Mouse (Mus musculus): ENCODE measurements around the gene Slc25a41. TPM values are rescaled to one million over a fixed set of nuclear protein-coding genes. Genes with fewer than 3 reads are reported as not detected.

Slc25a41 gene
- not detected in 2 replicates for polyA plus RNA-seq (2014; fragmentation: Nextera tagmentation; extraction: Ambion mirVana)

DNA sequence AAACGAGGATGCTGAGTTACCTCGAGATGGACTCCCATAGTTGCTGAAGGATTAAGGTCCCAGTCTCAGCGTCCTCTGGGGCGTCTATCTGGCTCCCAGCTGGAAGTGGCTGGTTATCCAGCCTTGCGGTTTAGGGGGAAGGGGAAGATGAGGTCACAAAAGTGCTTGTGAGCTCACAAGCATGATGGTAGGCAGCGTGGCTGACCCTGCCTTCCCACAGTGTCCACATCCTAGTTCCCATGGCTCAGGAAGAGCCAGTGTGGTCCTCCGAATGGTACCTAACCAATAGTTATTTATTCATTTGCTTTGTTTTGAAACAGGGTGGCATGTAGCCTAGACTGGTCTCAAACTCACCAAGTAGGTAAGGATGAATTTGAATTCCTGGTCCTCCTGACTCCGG is at the start of gene Slc25a41:
Gene Slc25a41, minus strand, starts transcription at position 101 of the 400 bp plus-strand sequence.
- no peaks in the 10 kb centered on the region for H3K4me1 ChIP-seq (ENCODE audit: control insufficient read depth, insufficient read depth, low read length)
- H3K4me2 ChIP-seq: no peak within 1 kb of the TSS
- no peak within 1 kb of the TSS for H3K9ac ChIP-seq (ENCODE audit: low read length)
- no peak within 1 kb of the TSS for H3K4me3 ChIP-seq (ENCODE audit: low read depth, low read length)
- H3K9me3 ChIP-seq (ENCODE audit: control insufficient read depth, low read length): no peaks in the 10 kb centered on the region
- H3K27me3 ChIP-seq (ENCODE audit: control insufficient read depth, insufficient read depth, low read length): no peaks in the 10 kb centered on the region
- 72% methylated on average over 8 of the region's 8 CpGs for WGBS
- DNase-seq (ENCODE audit: low spot score, missing footprints) (peak; percentile 65), ATAC-seq (ENCODE audit: low FRiP score) (no peak)
- H3K36me3 ChIP-seq (ENCODE audit: control insufficient read depth, insufficient read depth, low read length): no peaks in the 10 kb centered on the region
- no peak within 1 kb of the TSS for H3K27ac ChIP-seq (ENCODE audit: low read depth, low read length)

DNA sequence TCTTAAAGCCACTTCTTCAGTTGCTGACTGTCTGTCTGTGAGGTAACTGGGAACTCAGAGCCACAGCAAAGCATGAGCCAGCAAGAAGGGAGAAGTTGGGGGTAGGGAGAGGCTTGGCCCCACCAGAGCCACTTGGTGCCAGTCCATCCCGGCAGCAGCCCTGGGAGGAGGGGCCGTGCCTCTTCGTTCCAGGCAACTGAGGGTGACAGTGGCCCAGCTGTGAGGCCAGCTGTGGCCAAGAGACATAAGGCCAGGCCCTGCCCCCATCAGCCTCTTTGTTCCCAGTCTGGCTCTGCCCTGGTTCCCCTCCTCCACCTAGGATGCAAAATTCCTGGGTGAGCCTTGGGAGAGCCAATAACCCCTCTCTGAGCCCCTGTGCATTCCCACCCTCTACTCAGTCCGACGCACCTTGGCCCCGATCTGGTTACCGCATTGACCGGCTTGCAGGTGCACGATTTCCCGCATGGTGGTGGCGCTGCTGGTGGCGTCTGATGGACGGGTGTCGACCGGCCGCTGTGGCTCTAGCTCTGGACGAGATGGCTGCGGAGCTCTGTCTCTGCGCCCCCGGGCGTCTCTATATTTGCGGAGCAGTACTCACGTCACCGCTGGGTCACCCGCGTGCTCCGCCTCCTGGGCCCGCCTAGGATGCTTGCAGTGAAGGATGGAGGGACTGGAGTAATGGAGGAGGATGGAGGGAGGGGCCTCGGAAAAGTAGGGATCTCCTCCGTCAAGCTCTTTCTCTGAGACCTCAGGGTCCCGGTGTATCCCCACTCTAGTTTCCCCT is 45.8 kb upstream of the Slc25a41 start, which contains the start of gene Tubb4a:
Gene Tubb4a, minus strand, starts transcription at position 734 of the 784 bp plus-strand sequence.
- peaks cover 6% of the 10 kb centered on the region; the same call in 1 of the 2 replicates for H3K4me1 ChIP-seq (ENCODE audit: control insufficient read depth, insufficient read depth, low read length)
- H3K4me2 ChIP-seq: peak within 1 kb of the TSS; percentile 63
- WGBS: under 1% methylated on average over 31 of the region's 31 CpGs
- DNase-seq (ENCODE audit: low spot score, missing footprints) (peak; percentile 95), ATAC-seq (ENCODE audit: low FRiP score) (peak; percentile 92)
- H3K9ac ChIP-seq (ENCODE audit: low read length): peak within 1 kb of the TSS; percentile 75
- no peaks in the 10 kb centered on the region for H3K9me3 ChIP-seq (ENCODE audit: control insufficient read depth, low read length)
- peak within 1 kb of the TSS; percentile 68 for H3K27ac ChIP-seq (ENCODE audit: low read depth, low read length)
- H3K4me3 ChIP-seq (ENCODE audit: low read depth, low read length): peak within 1 kb of the TSS; percentile 49
- H3K36me3 ChIP-seq (ENCODE audit: control insufficient read depth, insufficient read depth, low read length): no peaks in the 10 kb centered on the region
- H3K27me3 ChIP-seq (ENCODE audit: control insufficient read depth, insufficient read depth, low read length): no peaks in the 10 kb centered on the region

DNA sequence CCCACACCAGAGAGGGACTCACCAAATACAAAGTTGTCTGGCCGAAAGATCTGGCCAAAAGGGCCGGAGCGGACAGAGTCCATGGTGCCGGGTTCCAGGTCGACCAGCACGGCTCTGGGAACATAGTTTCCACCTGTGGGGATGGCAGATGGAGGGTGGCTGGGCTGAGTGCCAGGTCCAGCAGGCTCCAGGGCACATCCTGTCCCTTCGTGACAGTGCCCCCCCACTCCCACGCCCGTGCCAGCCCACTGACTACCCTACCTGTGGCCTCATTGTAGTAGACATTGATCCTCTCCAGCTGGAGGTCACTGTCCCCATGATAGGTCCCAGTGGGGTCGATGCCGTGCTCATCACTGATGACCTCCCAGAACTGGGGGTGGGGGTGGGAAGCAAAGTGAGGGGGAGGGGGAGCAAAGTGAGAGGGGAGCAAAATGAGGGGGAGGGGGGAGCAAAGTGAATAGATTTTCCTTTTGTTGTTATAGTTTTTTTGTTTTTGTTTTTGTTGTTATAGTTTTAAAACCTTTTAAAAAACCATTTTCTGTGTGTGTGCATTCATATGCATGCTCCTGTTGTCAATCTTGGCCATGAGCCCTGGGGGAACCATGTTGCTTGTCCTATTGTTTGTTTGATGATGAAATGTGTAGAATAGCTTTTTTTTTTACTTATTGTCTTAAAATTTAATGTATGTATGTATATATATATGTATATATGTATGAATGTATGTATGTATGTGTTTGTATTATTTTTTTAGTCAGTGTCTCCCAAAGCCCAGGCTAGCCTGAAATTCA is 44.7 kb upstream of the Slc25a41 start:
- WGBS: 91% methylated on average over 11 of the region's 11 CpGs
- no peaks in the 10 kb centered on the region for H3K27me3 ChIP-seq (ENCODE audit: control insufficient read depth, insufficient read depth, low read length)
- peaks cover under 1% of the 10 kb centered on the region; the same call in 1 of the 2 replicates for H3K36me3 ChIP-seq (ENCODE audit: control insufficient read depth, insufficient read depth, low read length)
- ATAC-seq (ENCODE audit: low FRiP score) (no peak), DNase-seq (ENCODE audit: low spot score, missing footprints) (no peak)
- no peaks in the 10 kb centered on the region for H3K9me3 ChIP-seq (ENCODE audit: control insufficient read depth, low read length)
- peak overlapping the region; percentile 49 for H3K4me3 ChIP-seq (ENCODE audit: low read depth, low read length)
- peaks cover 6% of the 10 kb centered on the region; the same call in 1 of the 2 replicates for H3K4me1 ChIP-seq (ENCODE audit: control insufficient read depth, insufficient read depth, low read length)
- H3K9ac ChIP-seq (ENCODE audit: low read length): no peak overlapping the region
- H3K27ac ChIP-seq (ENCODE audit: low read depth, low read length): no peak overlapping the region
- peak overlapping the region; percentile 63 for H3K4me2 ChIP-seq

DNA sequence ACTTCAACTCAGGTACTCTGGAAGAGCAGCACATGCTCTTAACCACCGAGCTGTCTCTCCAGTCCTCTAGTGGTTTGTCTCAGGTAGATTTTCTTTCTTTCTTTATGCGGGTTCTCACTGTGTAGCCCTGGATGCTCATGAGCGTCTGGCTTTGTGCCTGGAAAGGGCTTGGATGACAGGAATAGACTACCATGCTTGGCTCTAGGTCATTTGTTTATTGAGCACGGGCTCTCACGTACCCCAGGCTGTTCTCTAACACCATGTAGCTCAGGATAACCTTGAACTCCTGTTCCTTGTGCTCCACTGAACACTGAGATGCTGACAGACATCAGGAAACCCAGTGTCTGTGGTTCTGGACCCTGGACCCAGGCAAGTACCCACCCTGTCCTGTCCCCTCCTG is 41.0 kb upstream of the Slc25a41 start:
- no peak overlapping the region for H3K27ac ChIP-seq (ENCODE audit: low read depth, low read length)
- no peaks in the 10 kb centered on the region for H3K27me3 ChIP-seq (ENCODE audit: control insufficient read depth, insufficient read depth, low read length)
- peaks cover 7% of the 10 kb centered on the region; the same call in 1 of the 2 replicates for H3K36me3 ChIP-seq (ENCODE audit: control insufficient read depth, insufficient read depth, low read length)
- ATAC-seq (ENCODE audit: low FRiP score): no peak
- DNase-seq (ENCODE audit: low spot score, missing footprints): no peak
- 82% methylated on average over 5 of the region's 5 CpGs for WGBS
- H3K4me2 ChIP-seq: no peak overlapping the region
- H3K4me3 ChIP-seq (ENCODE audit: low read depth, low read length): no peak overlapping the region
- no peak overlapping the region for H3K9ac ChIP-seq (ENCODE audit: low read length)
- H3K9me3 ChIP-seq (ENCODE audit: control insufficient read depth, low read length): no peaks in the 10 kb centered on the region
- peaks cover 6% of the 10 kb centered on the region; the same call in 1 of the 2 replicates for H3K4me1 ChIP-seq (ENCODE audit: control insufficient read depth, insufficient read depth, low read length)

DNA sequence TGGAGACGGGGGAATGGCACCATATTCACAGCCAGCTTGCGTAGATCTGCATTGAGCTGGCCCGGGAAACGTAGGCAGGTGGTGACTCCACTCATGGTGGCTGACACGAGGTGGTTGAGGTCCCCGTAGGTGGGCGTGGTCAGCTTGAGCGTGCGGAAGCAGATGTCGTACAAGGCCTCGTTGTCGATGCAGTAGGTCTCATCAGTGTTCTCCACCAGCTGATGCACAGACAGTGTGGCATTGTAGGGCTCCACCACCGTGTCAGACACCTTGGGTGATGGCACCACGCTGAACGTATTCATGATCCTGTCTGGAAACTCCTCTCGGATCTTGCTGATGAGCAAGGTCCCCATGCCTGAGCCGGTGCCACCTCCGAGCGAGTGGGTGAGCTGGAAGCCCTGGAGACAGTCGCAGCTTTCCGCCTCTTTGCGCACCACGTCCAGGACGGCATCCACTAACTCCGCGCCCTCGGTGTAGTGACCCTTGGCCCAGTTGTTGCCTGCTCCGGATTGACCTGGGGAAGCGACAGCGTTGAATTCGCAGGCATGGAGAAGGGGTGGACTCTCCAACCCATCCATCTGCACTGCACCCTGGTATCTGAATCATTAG is 39.9 kb upstream of the Slc25a41 start:
- no peaks in the 10 kb centered on the region for H3K9me3 ChIP-seq (ENCODE audit: control insufficient read depth, low read length)
- 95% methylated on average over 31 of the region's 31 CpGs for WGBS
- peaks cover 7% of the 10 kb centered on the region; the same call in 1 of the 2 replicates for H3K36me3 ChIP-seq (ENCODE audit: control insufficient read depth, insufficient read depth, low read length)
- no peak overlapping the region for H3K27ac ChIP-seq (ENCODE audit: low read depth, low read length)
- H3K27me3 ChIP-seq (ENCODE audit: control insufficient read depth, insufficient read depth, low read length): no peaks in the 10 kb centered on the region
- ATAC-seq (ENCODE audit: low FRiP score) (no peak), DNase-seq (ENCODE audit: low spot score, missing footprints) (no peak)
- H3K4me1 ChIP-seq (ENCODE audit: control insufficient read depth, insufficient read depth, low read length): 0 out of 2 replicates have a peak, but pooled peaks cover 2% of the 10 kb centered on the region
- no peak overlapping the region for H3K4me3 ChIP-seq (ENCODE audit: low read depth, low read length)
- H3K9ac ChIP-seq (ENCODE audit: low read length): no peak overlapping the region
- H3K4me2 ChIP-seq: no peak overlapping the region

DNA sequence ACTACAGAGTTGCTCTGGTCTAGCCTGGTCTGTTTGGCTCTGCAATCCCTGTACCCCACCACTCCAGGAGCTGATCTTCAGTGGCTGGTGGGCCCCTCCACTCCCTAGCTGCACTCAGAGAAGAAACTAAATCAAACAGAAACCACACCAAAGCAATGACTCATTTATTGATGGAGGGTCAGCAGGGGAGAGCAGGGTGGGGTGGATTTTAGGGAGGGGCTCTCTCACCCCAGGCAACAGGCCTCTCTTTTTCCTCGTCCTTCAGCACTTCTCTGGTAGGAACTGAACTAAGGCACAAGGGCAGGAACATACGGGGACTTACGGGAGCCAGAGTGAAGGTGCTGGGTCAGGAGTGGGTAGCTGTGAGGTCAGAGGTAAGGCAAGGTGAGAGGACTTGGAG is 38.5 kb upstream of the Slc25a41 start:
- Histone ChIP-seq H3K36me3 (ENCODE audit: control insufficient read depth, insufficient read depth, low read length) (peaks cover 7% of the 10 kb centered on the region; the same call in 1 of the 2 replicates), H3K4me3 (ENCODE audit: low read depth, low read length) (no peak overlapping the region), H3K4me2 (no peak overlapping the region), H3K9me3 (ENCODE audit: control insufficient read depth, low read length) (no peaks in the 10 kb centered on the region), H3K9ac (ENCODE audit: low read length) (no peak overlapping the region), H3K4me1 (ENCODE audit: control insufficient read depth, insufficient read depth, low read length) (0 out of 2 replicates have a peak, but pooled peaks cover 2% of the 10 kb centered on the region), H3K27ac (ENCODE audit: low read depth, low read length) (no peak overlapping the region), H3K27me3 (ENCODE audit: control insufficient read depth, insufficient read depth, low read length) (no peaks in the 10 kb centered on the region)
- 78% methylated on average over 3 of the region's 3 CpGs for WGBS
- DNase-seq (ENCODE audit: low spot score, missing footprints): no peak
- no peak for ATAC-seq (ENCODE audit: low FRiP score)

DNA sequence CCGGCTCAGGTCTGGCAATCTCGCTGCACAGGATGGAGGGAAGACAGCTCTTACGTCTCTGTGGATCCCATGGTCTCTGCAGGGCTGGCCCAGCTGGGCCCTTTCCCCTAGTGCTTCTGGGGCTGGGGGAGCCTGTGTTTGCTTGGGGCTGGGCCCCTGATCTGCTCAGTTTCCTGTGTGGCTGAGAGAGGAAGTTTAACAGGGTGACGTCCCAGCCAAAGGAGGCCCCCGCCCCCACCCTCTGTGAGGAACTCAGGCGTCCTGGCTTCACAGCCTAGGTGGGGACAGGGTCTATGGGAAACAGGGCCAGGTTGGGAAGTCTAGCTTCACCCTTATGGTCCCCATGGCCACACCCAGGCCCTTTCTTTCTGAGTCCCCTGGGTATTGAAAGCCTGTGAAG is 36.9 kb upstream of the Slc25a41 start, which contains the start of gene Dennd1c:
Gene Dennd1c, minus strand, starts transcription at position 179 of the 400 bp plus-strand sequence.
- Histone ChIP-seq H3K27me3 (ENCODE audit: control insufficient read depth, insufficient read depth, low read length) (no peaks in the 10 kb centered on the region), H3K36me3 (ENCODE audit: control insufficient read depth, insufficient read depth, low read length) (peaks cover 7% of the 10 kb centered on the region; the same call in 1 of the 2 replicates), H3K9ac (ENCODE audit: low read length) (no peak within 1 kb of the TSS), H3K27ac (ENCODE audit: low read depth, low read length) (no peak within 1 kb of the TSS), H3K4me1 (ENCODE audit: control insufficient read depth, insufficient read depth, low read length) (no peaks in the 10 kb centered on the region), H3K4me3 (ENCODE audit: low read depth, low read length) (no peak within 1 kb of the TSS), H3K4me2 (no peak within 1 kb of the TSS), H3K9me3 (ENCODE audit: control insufficient read depth, low read length) (no peaks in the 10 kb centered on the region)
- peak; percentile 23; the same call in 1 of the 2 replicates for ATAC-seq (ENCODE audit: low FRiP score)
- no peak for DNase-seq (ENCODE audit: low spot score, missing footprints)
- WGBS: 59% methylated on average over 6 of the region's 6 CpGs

DNA sequence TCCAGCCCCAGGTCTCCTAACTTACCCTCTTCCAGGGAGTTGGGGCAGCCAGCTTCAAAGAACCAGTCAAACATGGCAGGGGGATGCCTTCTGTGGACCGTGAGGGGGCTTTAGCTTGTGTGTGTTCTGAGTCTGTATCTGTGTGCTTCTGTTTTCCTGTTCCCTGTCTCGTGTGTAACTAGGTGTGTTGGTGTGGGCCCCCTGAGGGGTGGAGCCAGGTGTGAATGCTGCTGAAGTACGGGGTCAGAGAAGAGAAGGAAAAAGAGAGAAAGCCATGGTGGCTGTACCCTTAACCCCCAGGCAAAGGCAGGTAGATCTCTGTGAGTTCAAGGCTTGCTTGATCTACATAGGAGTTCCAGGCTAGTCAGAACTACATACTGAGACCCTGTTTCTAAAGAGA is 35.5 kb upstream of the Slc25a41 start:
- 58% methylated on average over 3 of the region's 3 CpGs for WGBS
- Histone ChIP-seq H3K9ac (ENCODE audit: low read length) (no peak overlapping the region), H3K27ac (ENCODE audit: low read depth, low read length) (no peak overlapping the region), H3K4me3 (ENCODE audit: low read depth, low read length) (no peak overlapping the region), H3K9me3 (ENCODE audit: control insufficient read depth, low read length) (no peaks in the 10 kb centered on the region), H3K4me1 (ENCODE audit: control insufficient read depth, insufficient read depth, low read length) (no peaks in the 10 kb centered on the region), H3K36me3 (ENCODE audit: control insufficient read depth, insufficient read depth, low read length) (peaks cover 7% of the 10 kb centered on the region; the same call in 1 of the 2 replicates), H3K4me2 (no peak overlapping the region), H3K27me3 (ENCODE audit: control insufficient read depth, insufficient read depth, low read length) (no peaks in the 10 kb centered on the region; the same call in 1 of the 2 replicates)
- no peak for DNase-seq (ENCODE audit: low spot score, missing footprints)
- no peak for ATAC-seq (ENCODE audit: low FRiP score)
